8 mouse cellular contexts compared by ENCODE assay signal in genomic region chr6:124414927-124415325, GRCm38 (mm10). TPM values are rescaled to one million over a fixed set of nuclear protein-coding genes. Genes with fewer than 3 reads are reported as not detected.
DNase-seq lines count a peak whose midpoint lies in the region; ATAC-seq and TF ChIP-seq lines count a peak whose summit lies in the region.

TSS of gene Pex5 (minus strand) at chr6:124415067.

- peak within 1 kb of the TSS; percentile 96 for H3K9ac ChIP-seq in ES-Bruce4 (ENCODE audit: low read depth, poor library complexity, severe bottlenecking)
- H3K9ac ChIP-seq in forebrain, embryonic 14.5 days (ENCODE audit: low read length), result peak within 1 kb of the TSS; percentile 88
- H3K9ac ChIP-seq in neural tube, embryonic 15.5 days (replicated peaks), result peak within 1 kb of the TSS; percentile 65

- peaks cover 10% of the 10 kb centered on the region for H3K36me3 ChIP-seq in ES-Bruce4 (ENCODE audit: control insufficient read depth, insufficient read depth, low read length, poor library complexity, severe bottlenecking)
- peaks cover 26% of the 10 kb centered on the region for H3K36me3 ChIP-seq in forebrain, embryonic 14.5 days (ENCODE audit: control insufficient read depth, insufficient read depth, low read length)
- peaks cover 15% of the 10 kb centered on the region for H3K36me3 ChIP-seq in neural tube, embryonic 15.5 days

- no peaks in the 10 kb centered on the region for H3K9me3 ChIP-seq in ES-Bruce4 (replicated peaks; ENCODE audit: control insufficient read depth, insufficient read depth, low read length, poor library complexity, severe bottlenecking)
- no peaks in the 10 kb centered on the region for H3K9me3 ChIP-seq in forebrain, embryonic 14.5 days (replicated peaks; ENCODE audit: control insufficient read depth, low read length)
- H3K9me3 ChIP-seq in neural tube, embryonic 15.5 days (replicated peaks), result no peaks in the 10 kb centered on the region

- H3K27me3 ChIP-seq in ES-Bruce4 (ENCODE audit: control insufficient read depth, insufficient read depth, low read length, poor library complexity, severe bottlenecking), result no peaks in the 10 kb centered on the region
- H3K27me3 ChIP-seq in forebrain, embryonic 14.5 days (replicated peaks; ENCODE audit: control insufficient read depth, insufficient read depth, low read length), result no peaks in the 10 kb centered on the region
- H3K27me3 ChIP-seq in neural tube, embryonic 15.5 days (replicated peaks), result no peaks in the 10 kb centered on the region

- TF ChIP-seq POLR2A in ES-Bruce4 (IDR thresholded peaks at IDR 0.05; ENCODE audit: insufficient read depth, low read length), result no peak

- H3K27ac ChIP-seq in ES-Bruce4 (ENCODE audit: insufficient read depth, low read length), result peak within 1 kb of the TSS; percentile 37
- peak within 1 kb of the TSS; percentile 66 for H3K27ac ChIP-seq in forebrain, embryonic 14.5 days (ENCODE audit: low read depth, low read length)
- H3K27ac ChIP-seq in neural tube, embryonic 15.5 days (replicated peaks), result peak within 1 kb of the TSS; percentile 85

- peak; percentile 97 for DNase-seq in forebrain, embryonic 14.5 days (ENCODE audit: low spot score)
- peak; percentile 95 to 98 for DNase-seq in heart, postnatal 14 days
- DNase-seq in layer of hippocampus, adult 11-12 months (ENCODE audit: low spot score), result peak; percentile 97
- DNase-seq in lung, adult 18-20 months, result peak; percentile 97 to 98
- DNase-seq in testis, postnatal 14 days (ENCODE audit: low spot score), result peak; percentile 95

- TF ChIP-seq CTCF in ES-Bruce4 (IDR thresholded peaks at IDR 0.05; ENCODE audit: low read depth, low read length), result no peak

- peak; percentile 83 for ATAC-seq in cerebellum, adult (ENCODE audit: insufficient number of reproducible peaks, low FRiP score, low TSS enrichment)
- ATAC-seq in forebrain, embryonic 14.5 days, result peak; percentile 96
- ATAC-seq in neural tube, embryonic 15.5 days (ENCODE audit: low FRiP score), result peak; percentile 97

- no peak for TF ChIP-seq EP300 in ES-Bruce4 (IDR thresholded peaks at IDR 0.05; ENCODE audit: insufficient read depth, low read depth, low read length)

- peak within 1 kb of the TSS; percentile 98 for H3K4me3 ChIP-seq in ES-Bruce4 (ENCODE audit: low read depth, low read length)
- H3K4me3 ChIP-seq in forebrain, embryonic 14.5 days (ENCODE audit: low read depth, low read length), result peak within 1 kb of the TSS; percentile 84
- H3K4me3 ChIP-seq in neural tube, embryonic 15.5 days (replicated peaks), result peak within 1 kb of the TSS; percentile 66

- under 1% methylated on average over 26 of the region's 36 CpGs for WGBS in forebrain, embryonic 14.5 days
- WGBS in neural tube, embryonic 15.5 days, result under 1% methylated on average over 35 of the region's 36 CpGs

- no peaks in the 10 kb centered on the region for H3K4me1 ChIP-seq in ES-Bruce4 (ENCODE audit: control insufficient read depth, insufficient read depth, low read length)
- peaks cover 6% of the 10 kb centered on the region; the same call in 1 of the 2 replicates for H3K4me1 ChIP-seq in forebrain, embryonic 14.5 days (ENCODE audit: control insufficient read depth, insufficient read depth, low read length)
- H3K4me1 ChIP-seq in neural tube, embryonic 15.5 days, result peaks cover 17% of the 10 kb centered on the region

- intact Hi-C loops in heart, postnatal 14 days (cut with DNase I), result loop anchor here (10.0 kb wide), 1 partner anchor 1590 kb away; no protein-coding TSS in a partner anchor

- H3K4me2 ChIP-seq in forebrain, embryonic 14.5 days (ENCODE audit: low read length), result peak within 1 kb of the TSS; percentile 62
- H3K4me2 ChIP-seq in neural tube, embryonic 15.5 days, result peak within 1 kb of the TSS; percentile 68

RNA-seq across cellular contexts. Expression of gene Pex5, which starts in this region (rescaled TPM):
- polyA plus RNA-seq in ES-Bruce4 (2011; ENCODE audit: insufficient read depth, insufficient read length, low read depth, missing spikeins), result 31.0 and 31.4 TPM in 2 replicates
- polyA plus RNA-seq in forebrain, embryonic 14.5 days (2014; fragmentation: Nextera tagmentation; extraction: Ambion mirVana), result 55.9 and 63.2 TPM in 2 replicates
- total RNA-seq in heart, postnatal 14 days (2021), result 10 to 100 TPM; 26.9 to 27.4 TPM
- 58.0 and 62.4 TPM in 2 replicates for polyA plus RNA-seq in neural tube, embryonic 15.5 days (2015; fragmentation: Nextera tagmentation; extraction: Ambion mirVana)

Comparison
In these comparisons a context has a peak if more than half of its experiments do, and no peak if none do; other contexts are left out.
1. Peak in every context shown above with its lines: DNase-seq, ATAC-seq, H3K4me3 ChIP-seq and H3K27ac ChIP-seq.